Mouse (Mus musculus) liver, adult (tissue): ENCODE measurements around the gene Gm16181.

Experiments
- GATA4 ChIP-seq: IDR thresholded peaks from 2 replicates; pipeline ENCODE4 v1.6.1; 2014; ENCODE audit warnings: mild to moderate bottlenecking, low read length; ENCODE audit not compliant: insufficient replicate concordance

Gene Gm16181

GRCm38 (mm10) chr17:35191723-35192122 lies 28.9 kb upstream of the Gm16181 start:
- no peak for TF ChIP-seq GATA4

- TF ChIP-seq GATA4 = no peak
Observed at GRCm38 (mm10) chr17:35192924-35193323, 27.7 kb upstream of the Gm16181 start.

- no peak for TF ChIP-seq GATA4
Observed at GRCm38 (mm10) chr17:35193881-35194843, 26.5 kb upstream of the Gm16181 start, which contains the start of gene Ltb. TSS of gene Ltb (plus strand) at chr17:35194439.

- TF ChIP-seq GATA4 = no peak
Observed at GRCm38 (mm10) chr17:35194844-35195630, 25.6 kb upstream of the Gm16181 start.

- TF ChIP-seq GATA4 = no peak; the same call in 1 of the 2 replicates
Observed at GRCm38 (mm10) chr17:35195631-35196320, 24.9 kb upstream of the Gm16181 start.

GRCm38 (mm10) chr17:35196321-35196641 lies 24.4 kb upstream of the Gm16181 start:
- no peak for TF ChIP-seq GATA4

GRCm38 (mm10) chr17:35197126-35197525 lies 23.5 kb upstream of the Gm16181 start:
- no peak for TF ChIP-seq GATA4

GRCm38 (mm10) chr17:35198029-35198428 lies 22.6 kb upstream of the Gm16181 start:
- no peak for TF ChIP-seq GATA4

GRCm38 (mm10) chr17:35198946-35199345 lies 21.7 kb upstream of the Gm16181 start:
- no peak for TF ChIP-seq GATA4

- TF ChIP-seq GATA4 = no peak
Observed at GRCm38 (mm10) chr17:35200398-35200797, 20.2 kb upstream of the Gm16181 start.

- no peak for TF ChIP-seq GATA4
Observed at GRCm38 (mm10) chr17:35201128-35201527, 19.5 kb upstream of the Gm16181 start.

GRCm38 (mm10) chr17:35201787-35202186 lies 18.8 kb upstream of the Gm16181 start, which contains the start of gene Tnf:
TSS of gene Tnf (minus strand) at chr17:35202007.
- no peak for TF ChIP-seq GATA4

GRCm38 (mm10) chr17:35202442-35202841 lies 18.2 kb upstream of the Gm16181 start:
- no peak for TF ChIP-seq GATA4

- TF ChIP-seq GATA4 = no peak
Observed at GRCm38 (mm10) chr17:35204494-35205379, 15.9 kb upstream of the Gm16181 start, which contains the start of gene Lta. TSS of gene Lta (minus strand) at chr17:35205351.
